Mouse (Mus musculus) kidney, adult 2 months (tissue): ENCODE measurements around the gene Hap1. TPM values are rescaled to one million over a fixed set of nuclear protein-coding genes. Genes with fewer than 3 reads are reported as not detected.

ENCODE experiments used
- DNase-seq: peaks from one replicate; pipeline ENCODE4 v3.0.0; 2021
- H3K27ac ChIP-seq: fragments of 200-500 bp; 2 replicates; pipeline ENCODE4 v1.5.1; 2012; ENCODE audit warnings: low read depth, low read length, control low read depth, inconsistent platforms; ENCODE audit not compliant: insufficient read depth
- H3K27me3 ChIP-seq: fragments of 200-500 bp; replicated peaks from 2 replicates; pipeline ENCODE4 v1.6.1; 2012; ENCODE audit warnings: mild to moderate bottlenecking, moderate library complexity, low read length, inconsistent platforms; ENCODE audit not compliant: control insufficient read depth, insufficient read depth
- H3K36me3 ChIP-seq: fragments of 200-500 bp; 2 replicates; pipeline ENCODE4 v1.6.1; 2012; ENCODE audit warnings: mild to moderate bottlenecking, moderate library complexity, low read length, inconsistent platforms; ENCODE audit not compliant: control insufficient read depth, insufficient read depth
- H3K4me1 ChIP-seq: fragments of 200-500 bp; 2 replicates; pipeline ENCODE4 v1.6.1; 2011; ENCODE audit warnings: low read length; ENCODE audit not compliant: control insufficient read depth, insufficient read depth
- H3K4me3 ChIP-seq: fragments of 200-500 bp; 2 replicates; pipeline ENCODE4 v1.5.1; 2011; ENCODE audit warnings: mild to moderate bottlenecking, low read depth, low read length, control low read depth; ENCODE audit not compliant: insufficient read depth
- CTCF ChIP-seq: fragments of 200-500 bp; conservative IDR thresholded peaks from 2 replicates; pipeline ENCODE4 v1.5.1; 2011; ENCODE audit warnings: low read depth, mild to moderate bottlenecking, control low read depth, low read length, moderate library complexity, mixed read lengths; ENCODE audit not compliant: insufficient read depth, insufficient read length
- POLR2A ChIP-seq: fragments of 200-500 bp; IDR thresholded peaks from one replicate; pipeline ENCODE4 v1.6.1; 2011; ENCODE audit warnings: low read depth, low read length, control low read depth
- WGBS: fragments of 180-500 bp; shearing (Covaris S2); methylation state at CpG from one replicate; pipeline ENCODE4 v1.1.7; 2018; 5-methylcytosine and 5-hydroxymethylcytosine counted together
- polyA plus RNA-seq: library from polyadenylated mRNA; depleted of rRNA; stranded (reverse); fragments of >200 nt; gene quantifications from 2 replicates; pipeline ENCODE4 v1.2.3, GENCODE M21; 2012

The Hap1 gene
- polyA plus RNA-seq, 1 experiment, result 3.6 TPM

GRCm38 (mm10) chr11:100378446-100378845 is 22.5 kb upstream of the Hap1 start:
- Histone ChIP-seq H3K36me3 (peaks cover 23% of the 10 kb centered on the region), H3K4me3 (no peak overlapping the region), H3K27ac (no peak overlapping the region), H3K27me3 (no peaks in the 10 kb centered on the region), H3K4me1 (no peaks in the 10 kb centered on the region; the same call in 1 of the 2 replicates)
- TF ChIP-seq CTCF (no peak), POLR2A (no peak)
- WGBS, result 85% methylated on average over 5 of the region's 5 CpGs
- no peak for DNase-seq

DNA sequence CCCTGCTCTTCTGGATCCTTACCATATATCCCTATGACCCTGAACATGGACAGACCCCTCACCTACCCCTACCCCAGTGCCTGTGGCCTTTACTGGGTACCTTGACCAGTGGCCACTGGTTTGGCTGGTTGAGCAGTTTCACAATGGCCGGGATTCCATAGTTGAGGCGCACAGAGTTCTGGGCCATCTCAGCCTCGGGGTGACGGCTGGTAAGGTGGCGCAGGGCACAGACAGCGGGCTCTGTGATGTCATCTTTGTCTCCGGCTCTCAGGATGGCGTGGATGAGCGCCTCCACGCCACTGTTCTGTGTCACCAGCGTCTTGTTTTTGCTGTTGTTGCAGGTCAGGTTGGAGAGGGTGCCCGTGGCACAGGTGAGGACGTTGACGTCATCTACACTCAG is 22.1 kb upstream of the Hap1 start:
- H3K36me3 ChIP-seq, result peaks cover 24% of the 10 kb centered on the region

DNA sequence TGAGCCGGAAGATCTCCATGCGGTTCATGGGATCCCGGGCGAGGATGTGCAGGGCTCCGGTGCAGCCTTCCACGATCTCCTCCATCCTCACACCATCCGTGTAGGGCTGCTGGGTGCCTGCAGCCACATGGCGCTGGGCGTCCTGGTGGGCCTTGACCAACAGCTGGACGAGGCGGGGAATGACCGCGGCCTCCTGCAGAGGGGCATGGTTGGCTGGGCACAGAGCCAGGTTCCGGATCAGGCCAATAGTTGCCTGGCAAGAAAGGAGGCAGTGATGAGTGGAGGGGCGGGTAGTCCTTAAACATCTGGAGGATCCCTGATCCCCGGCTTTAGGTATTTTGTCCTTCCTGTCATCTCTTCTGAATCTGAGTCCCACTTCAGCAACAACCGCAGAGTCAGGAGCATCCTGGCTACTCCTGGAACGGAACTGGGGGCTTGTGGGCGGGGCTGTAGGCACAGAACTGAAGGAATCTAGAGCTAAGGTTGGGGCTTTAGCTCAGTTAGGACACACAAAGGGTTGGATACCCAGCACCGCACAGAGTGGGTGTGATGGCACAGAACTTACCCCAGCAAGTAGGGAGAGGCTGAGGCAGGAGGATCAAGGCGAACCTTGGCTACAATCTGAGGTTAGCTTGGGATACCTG is 20.9 kb upstream of the Hap1 start:
- WGBS, result 74% methylated on average over 21 of the region's 21 CpGs
- Histone ChIP-seq H3K27me3 (no peaks in the 10 kb centered on the region), H3K36me3 (peaks cover 22% of the 10 kb centered on the region), H3K27ac (peak overlapping the region; percentile 39; the same call in 1 of the 2 replicates), H3K4me1 (no peaks in the 10 kb centered on the region; the same call in 1 of the 2 replicates), H3K4me3 (no peak overlapping the region)
- TF ChIP-seq POLR2A, result no peak
- no peak for TF ChIP-seq CTCF
- no peak for DNase-seq

More for the DNA sequence above, 22.1 kb upstream of the Hap1 start:
- Histone ChIP-seq H3K27me3 (no peaks in the 10 kb centered on the region), H3K4me1 (no peaks in the 10 kb centered on the region; the same call in 1 of the 2 replicates), H3K27ac (no peak overlapping the region), H3K4me3 (no peak overlapping the region)
- TF ChIP-seq POLR2A (no peak), CTCF (no peak)
- WGBS, result 92% methylated on average over 14 of the region's 14 CpGs
- no peak for DNase-seq

GRCm38 (mm10) chr11:100376005-100376404 is 20.1 kb upstream of the Hap1 start:
- Histone ChIP-seq H3K4me3 (no peak overlapping the region), H3K36me3 (peaks cover 22% of the 10 kb centered on the region), H3K27me3 (no peaks in the 10 kb centered on the region), H3K27ac (peak overlapping the region; percentile 39; the same call in 1 of the 2 replicates), H3K4me1 (no peaks in the 10 kb centered on the region; the same call in 1 of the 2 replicates)
- 52% methylated on average over 4 of the region's 4 CpGs for WGBS
- no peak for DNase-seq
- TF ChIP-seq CTCF (no peak), POLR2A (no peak)

DNA sequence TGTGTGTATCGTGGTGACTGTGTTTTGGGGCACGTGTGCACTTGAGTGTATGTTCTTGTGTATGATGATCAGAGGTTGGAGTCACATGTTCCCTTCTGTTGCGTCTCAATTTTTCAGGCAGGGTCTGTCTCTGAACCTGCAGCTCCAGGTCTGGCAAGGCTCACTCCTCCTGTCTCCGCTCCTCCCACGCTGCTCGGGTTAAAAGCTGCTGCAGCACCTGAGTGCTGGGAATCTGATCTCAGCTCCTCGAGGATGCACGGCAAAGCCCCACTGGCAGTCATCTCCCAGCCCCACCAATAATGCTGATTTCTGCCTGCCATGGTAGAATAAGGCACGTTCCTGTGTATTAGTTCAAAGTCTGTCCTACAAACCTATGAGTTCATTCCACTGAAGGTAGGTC is 19.2 kb upstream of the Hap1 start:
- no peak for DNase-seq
- no peaks in the 10 kb centered on the region for H3K27me3 ChIP-seq
- no peak for TF ChIP-seq POLR2A
- no peak for TF ChIP-seq CTCF
- H3K36me3 ChIP-seq, result peaks cover 22% of the 10 kb centered on the region
- no peaks in the 10 kb centered on the region; the same call in 1 of the 2 replicates for H3K4me1 ChIP-seq
- H3K27ac ChIP-seq, result no peak overlapping the region
- WGBS, result 82% methylated on average over 9 of the region's 9 CpGs
- H3K4me3 ChIP-seq, result no peak overlapping the region

DNA sequence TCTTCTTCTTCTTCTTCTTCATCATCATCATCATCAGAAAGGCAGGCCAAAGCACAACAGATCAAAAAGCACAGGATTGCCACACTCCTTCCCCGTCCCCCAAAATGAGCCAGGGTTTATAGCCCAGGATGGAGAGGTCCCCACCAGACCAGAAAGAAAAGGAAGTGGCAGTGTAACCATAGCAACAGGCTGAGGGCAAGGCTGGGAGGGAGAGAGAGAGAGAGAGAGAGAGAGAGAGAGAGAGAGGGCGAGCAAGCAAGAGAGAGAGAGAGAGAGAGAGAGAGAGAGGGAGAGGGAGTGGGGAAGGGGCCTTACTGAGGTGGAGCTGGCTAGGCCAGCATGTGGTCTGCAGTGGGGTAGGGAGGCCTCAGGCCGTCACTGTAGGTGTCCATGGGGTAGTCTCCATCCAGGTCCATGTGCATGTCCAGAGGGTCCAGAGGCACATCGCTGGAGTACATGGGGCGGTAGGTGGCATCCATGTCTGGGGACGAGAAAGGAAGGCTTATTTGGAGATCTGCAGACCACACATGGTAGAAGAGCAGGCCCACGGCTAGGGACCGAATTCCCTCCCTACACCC is 16.1 kb upstream of the Hap1 start:
- no peak for DNase-seq
- TF ChIP-seq CTCF (no peak), POLR2A (no peak)
- WGBS, result 82% methylated on average over 7 of the region's 8 CpGs
- no peak overlapping the region for H3K27ac ChIP-seq
- H3K4me1 ChIP-seq, result no peaks in the 10 kb centered on the region; the same call in 1 of the 2 replicates
- no peak overlapping the region for H3K4me3 ChIP-seq
- no peaks in the 10 kb centered on the region for H3K27me3 ChIP-seq
- peaks cover 15% of the 10 kb centered on the region for H3K36me3 ChIP-seq

GRCm38 (mm10) chr11:100369822-100370221 is 13.9 kb upstream of the Hap1 start:
- no peak for TF ChIP-seq POLR2A
- no peak for TF ChIP-seq CTCF
- H3K36me3 ChIP-seq, result peaks cover 8% of the 10 kb centered on the region
- H3K27ac ChIP-seq, result no peak overlapping the region
- H3K27me3 ChIP-seq, result no peaks in the 10 kb centered on the region
- WGBS, result 67% methylated on average over 8 of the region's 8 CpGs
- H3K4me1 ChIP-seq, result no peaks in the 10 kb centered on the region
- H3K4me3 ChIP-seq, result no peak overlapping the region
- no peak for DNase-seq
